Mouse (Mus musculus) forebrain, embryonic 16.5 days (tissue): ENCODE results near the gene Dynll2. TPM values are rescaled to one million over a fixed set of nuclear protein-coding genes. Genes with fewer than 3 reads are reported as not detected.

Experiments used
- ATAC-seq: fragments of 200-750 bp; cut with Nextera tagmentation; 2 replicates; pipeline ENCODE4 v1.8.0; 2017; ENCODE audit warnings: mild to moderate bottlenecking, moderate library complexity
- H3K27ac ChIP-seq: fragments of 300-500 bp; sonication (generic); 2 replicates; pipeline ENCODE4 v1.5.1; 2014; ENCODE audit warnings: low read length, control low read depth
- H3K27me3 ChIP-seq: fragments of 300-500 bp; sonication (generic); replicated peaks from 2 replicates; pipeline ENCODE4 v1.6.1; 2014; ENCODE audit warnings: low read length; ENCODE audit not compliant: control insufficient read depth, insufficient read depth
- H3K36me3 ChIP-seq: fragments of 300-500 bp; sonication (generic); 2 replicates; pipeline ENCODE4 v1.6.1; 2014; ENCODE audit not compliant: control insufficient read depth, insufficient read depth
- H3K4me1 ChIP-seq: fragments of 300-500 bp; sonication (generic); replicated peaks from 2 replicates; pipeline ENCODE4 v1.6.1; 2014; ENCODE audit warnings: low read length; ENCODE audit not compliant: control insufficient read depth, insufficient read depth
- H3K4me2 ChIP-seq: fragments of 300-500 bp; sonication (generic); 2 replicates; pipeline ENCODE4 v1.6.1; 2014; ENCODE audit warnings: mild to moderate bottlenecking, low read length, control low read depth
- H3K4me3 ChIP-seq: fragments of 300-500 bp; sonication (generic); replicated peaks from 2 replicates; pipeline ENCODE4 v1.5.1; 2014; ENCODE audit warnings: mild to moderate bottlenecking, low read length, control low read depth
- H3K9ac ChIP-seq: fragments of 300-500 bp; sonication (generic); replicated peaks from 2 replicates; pipeline ENCODE4 v1.6.1; 2014; ENCODE audit warnings: low read depth, low read length, control low read depth
- H3K9me3 ChIP-seq: fragments of 300-500 bp; sonication (generic); 2 replicates; pipeline ENCODE4 v1.6.1; 2016; ENCODE audit warnings: low read length; ENCODE audit not compliant: control insufficient read depth
- WGBS: fragments of 180-500 bp; shearing (Covaris S2); extraction: QIAGEN DNeasy Blood & Tissue Kit; methylation state at CpG from one replicate; pipeline ENCODE4 v1.1.7; 2014; 5-methylcytosine and 5-hydroxymethylcytosine counted together
- polyA plus RNA-seq: library from polyadenylated mRNA; unstranded; fragments of >200 nt; fragmentation: Nextera tagmentation; extraction: Ambion mirVana; gene quantifications from 2 replicates; pipeline ENCODE4 v1.2.1, GENCODE M21; 2015

Dynll2 gene
- polyA plus RNA-seq, 1 experiment from 2014 or later = 43.1 TPM

GRCm38 (mm10) chr11:87974477-87975181 is 12.7 kb downstream of the Dynll2 start:
- no peak overlapping the region for H3K4me3 ChIP-seq
- no peaks in the 10 kb centered on the region for H3K27me3 ChIP-seq
- peaks cover 5% of the 10 kb centered on the region; the same call in 1 of the 2 replicates for H3K4me1 ChIP-seq
- no peak overlapping the region for H3K4me2 ChIP-seq
- H3K27ac ChIP-seq = no peak overlapping the region
- H3K9ac ChIP-seq = no peak overlapping the region
- 14% methylated on average over 11 of the region's 11 CpGs for WGBS
- 0 out of 2 replicates have a peak, but pooled peaks cover 2% of the 10 kb centered on the region for H3K36me3 ChIP-seq
- ATAC-seq = peak; percentile 75
- no peaks in the 10 kb centered on the region for H3K9me3 ChIP-seq

- Histone ChIP-seq H3K27me3 (no peaks in the 10 kb centered on the region), H3K9ac (no peak overlapping the region), H3K4me3 (no peak overlapping the region), H3K9me3 (no peaks in the 10 kb centered on the region), H3K4me2 (no peak overlapping the region), H3K27ac (no peak overlapping the region), H3K36me3 (no peaks in the 10 kb centered on the region), H3K4me1 (peaks cover 5% of the 10 kb centered on the region; the same call in 1 of the 2 replicates)
- ATAC-seq = peak; percentile 47; the same call in 1 of the 2 replicates
- WGBS = 56% methylated on average over 10 of the region's 10 CpGs
These were observed 13.6 kb downstream of the Dynll2 start for GRCm38 (mm10) chr11:87973559-87974305.

- H3K36me3 ChIP-seq = no peaks in the 10 kb centered on the region
- H3K4me3 ChIP-seq = no peak overlapping the region
- 87% methylated on average over 6 of the region's 6 CpGs for WGBS
- H3K4me1 ChIP-seq = peaks cover 8% of the 10 kb centered on the region
- no peaks in the 10 kb centered on the region for H3K9me3 ChIP-seq
- H3K9ac ChIP-seq = no peak overlapping the region
- no peak overlapping the region for H3K27ac ChIP-seq
- no peak for ATAC-seq
- no peaks in the 10 kb centered on the region for H3K27me3 ChIP-seq
- H3K4me2 ChIP-seq = no peak overlapping the region
These were observed 14.5 kb downstream of the Dynll2 start for GRCm38 (mm10) chr11:87972829-87973228.

GRCm38 (mm10) chr11:87968356-87969122 is 18.8 kb downstream of the Dynll2 start:
- ATAC-seq = no peak
- H3K27me3 ChIP-seq = no peaks in the 10 kb centered on the region
- H3K4me2 ChIP-seq = no peak overlapping the region; the same call in 1 of the 2 replicates
- 18% methylated on average over 17 of the region's 20 CpGs for whole genome bisulfite sequencing
- no peak overlapping the region for H3K4me3 ChIP-seq
- no peak overlapping the region for H3K9ac ChIP-seq
- H3K27ac ChIP-seq = no peak overlapping the region
- no peaks in the 10 kb centered on the region for H3K36me3 ChIP-seq
- H3K4me1 ChIP-seq = peaks cover 3% of the 10 kb centered on the region
- H3K9me3 ChIP-seq = no peaks in the 10 kb centered on the region

- H3K27ac ChIP-seq = no peak overlapping the region
- peaks cover 3% of the 10 kb centered on the region for H3K4me1 ChIP-seq
- H3K9ac ChIP-seq = peak overlapping the region; percentile 45; the same call in 1 of the 2 replicates
- peak overlapping the region; percentile 56 for H3K4me2 ChIP-seq
- H3K27me3 ChIP-seq = no peaks in the 10 kb centered on the region
- peak overlapping the region; percentile 20 for H3K4me3 ChIP-seq
- 2% methylated on average over 17 of the region's 17 CpGs for WGBS
- H3K9me3 ChIP-seq = no peaks in the 10 kb centered on the region
- no peaks in the 10 kb centered on the region for H3K36me3 ChIP-seq
- ATAC-seq = no peak
These were observed 19.5 kb downstream of the Dynll2 start for GRCm38 (mm10) chr11:87967692-87968289.

- no peak overlapping the region for H3K4me2 ChIP-seq
- H3K9ac ChIP-seq = no peak overlapping the region
- H3K36me3 ChIP-seq = no peaks in the 10 kb centered on the region
- H3K27me3 ChIP-seq = no peaks in the 10 kb centered on the region
- H3K4me1 ChIP-seq = peaks cover 3% of the 10 kb centered on the region
- no peak overlapping the region for H3K4me3 ChIP-seq
- ATAC-seq = no peak
- 42% methylated on average over 10 of the region's 10 CpGs for WGBS
- H3K9me3 ChIP-seq = no peaks in the 10 kb centered on the region
- H3K27ac ChIP-seq = no peak overlapping the region
These were observed 21.1 kb downstream of the Dynll2 start for GRCm38 (mm10) chr11:87966214-87966613.

GRCm38 (mm10) chr11:87965293-87965692 is 22.0 kb downstream of the Dynll2 start:
- no peak for ATAC-seq
- no peak overlapping the region for H3K4me3 ChIP-seq
- H3K9ac ChIP-seq = no peak overlapping the region
- 26% methylated on average over 3 of the region's 3 CpGs for WGBS
- H3K9me3 ChIP-seq = no peaks in the 10 kb centered on the region
- no peaks in the 10 kb centered on the region for H3K36me3 ChIP-seq
- H3K4me2 ChIP-seq = no peak overlapping the region
- H3K27ac ChIP-seq = no peak overlapping the region
- H3K27me3 ChIP-seq = no peaks in the 10 kb centered on the region
- H3K4me1 ChIP-seq = peaks cover 3% of the 10 kb centered on the region

- Histone ChIP-seq H3K36me3 (no peaks in the 10 kb centered on the region), H3K9ac (no peak overlapping the region), H3K9me3 (no peaks in the 10 kb centered on the region), H3K4me2 (no peak overlapping the region), H3K4me3 (no peak overlapping the region), H3K4me1 (no peaks in the 10 kb centered on the region), H3K27ac (no peak overlapping the region), H3K27me3 (no peaks in the 10 kb centered on the region)
- ATAC-seq = no peak
- 41% methylated on average over 7 of the region's 7 CpGs for WGBS
These were observed 30.3 kb downstream of the Dynll2 start for GRCm38 (mm10) chr11:87957066-87957465.

- H3K4me2 ChIP-seq = no peak overlapping the region
- no peak overlapping the region for H3K4me3 ChIP-seq
- no peaks in the 10 kb centered on the region for H3K36me3 ChIP-seq
- no peaks in the 10 kb centered on the region for H3K4me1 ChIP-seq
- no peak overlapping the region for H3K27ac ChIP-seq
- no peaks in the 10 kb centered on the region for H3K9me3 ChIP-seq
- H3K27me3 ChIP-seq = no peaks in the 10 kb centered on the region
- ATAC-seq = no peak
- 4% methylated on average over 1 of the region's 1 CpGs for WGBS
- H3K9ac ChIP-seq = no peak overlapping the region
These were observed 32.2 kb downstream of the Dynll2 start for GRCm38 (mm10) chr11:87955144-87955543.
